Mouse (Mus musculus) heart, embryonic 16.5 days (tissue): ENCODE results near the gene Btbd35f7. TPM values are rescaled to one million over a fixed set of nuclear protein-coding genes. Genes with fewer than 3 reads are reported as not detected.
"Not testable (repeated sequence)": the region's sequence is repeated elsewhere in the genome, so short reads cannot be mapped to it uniquely, and the experiment has no call there.

ENCODE experiments used
- ATAC-seq: fragments of 200-750 bp; cut with Nextera tagmentation; replicated peaks from 2 replicates; pipeline ENCODE4 v1.8.0; 2017; ENCODE audit warnings: moderate number of reproducible peaks; ENCODE audit not compliant: insufficient read depth, low FRiP score; ENCODE audit errors: extremely low read depth
- H3K27ac ChIP-seq: fragments of 300-500 bp; sonication (generic); 2 replicates; pipeline ENCODE4 v1.5.1; 2014; ENCODE audit warnings: mild to moderate bottlenecking, low read length, control low read depth, moderate library complexity
- H3K27me3 ChIP-seq: fragments of 300-500 bp; sonication (generic); 2 replicates; pipeline ENCODE4 v1.6.1; 2014; ENCODE audit warnings: low read length, mixed read lengths; ENCODE audit not compliant: control insufficient read depth, insufficient read depth
- H3K36me3 ChIP-seq: fragments of 300-500 bp; sonication (generic); 2 replicates; pipeline ENCODE4 v1.6.1; 2014; ENCODE audit not compliant: control insufficient read depth, insufficient read depth
- H3K4me1 ChIP-seq: fragments of 300-500 bp; sonication (generic); 2 replicates; pipeline ENCODE4 v1.6.1; 2014; ENCODE audit warnings: low read length, mixed read lengths; ENCODE audit not compliant: control insufficient read depth, insufficient read depth
- H3K4me2 ChIP-seq: fragments of 300-500 bp; sonication (generic); 2 replicates; pipeline ENCODE4 v1.6.1; 2014; ENCODE audit warnings: low read depth, mild to moderate bottlenecking, control low read depth, low read length
- H3K4me3 ChIP-seq: fragments of 300-500 bp; sonication (generic); 2 replicates; pipeline ENCODE4 v1.5.1; 2014; ENCODE audit warnings: mild to moderate bottlenecking, control low read depth, low read length
- H3K9ac ChIP-seq: fragments of 300-500 bp; sonication (generic); 2 replicates; pipeline ENCODE4 v1.6.1; 2014; ENCODE audit warnings: low read length, control low read depth
- H3K9me3 ChIP-seq: fragments of 300-500 bp; sonication (generic); replicated peaks from 2 replicates; pipeline ENCODE4 v1.6.1; 2016; ENCODE audit warnings: low read length; ENCODE audit not compliant: control insufficient read depth
- WGBS: fragments of 180-500 bp; shearing (Covaris S2); extraction: QIAGEN DNeasy Blood & Tissue Kit; methylation state at CpG from one replicate; pipeline ENCODE4 v1.1.7; 2014; 5-methylcytosine and 5-hydroxymethylcytosine counted together
- polyA plus RNA-seq: library from polyadenylated mRNA; unstranded; fragments of >200 nt; fragmentation: Nextera tagmentation; extraction: Ambion mirVana; gene quantifications from 2 replicates; pipeline ENCODE4 v1.2.1, GENCODE M21; 2015

Btbd35f7 gene
- polyA plus RNA-seq = not detected in 2 replicates

GRCm38 (mm10) chrX:5668767-5669166 lies at the start of gene Btbd35f7:
Gene Btbd35f7, plus strand, starts transcription at chrX:5669067.
- WGBS = no CpG with 5 or more reads among the region's 2 CpGs
- H3K36me3 ChIP-seq, H3K4me1 ChIP-seq, H3K27ac ChIP-seq, H3K27me3 ChIP-seq, H3K4me3 ChIP-seq, H3K4me2 ChIP-seq, H3K9ac ChIP-seq, ATAC-seq, H3K9me3 ChIP-seq: not testable (repeated sequence)

Other genes starting within 250 kb of the Btbd35f7 start
- gene Mycs, start 199.8 kb upstream of the Btbd35f7 start, polyA plus RNA-seq = not detected in 2 replicates